Mouse (Mus musculus) midbrain, postnatal 0 days (tissue): Measurements from ENCODE around the gene Olfr876. TPM values are rescaled to one million over a fixed set of nuclear protein-coding genes. Genes with fewer than 3 reads are reported as not detected.
"Not testable (repeated sequence)": the region's sequence is repeated elsewhere in the genome, so short reads cannot be mapped to it uniquely, and the experiment has no call there.

ENCODE experiments used
- ATAC-seq: fragments of 200-750 bp; cut with Nextera tagmentation; 2 replicates; pipeline ENCODE4 v1.8.0; 2017; ENCODE audit warnings: moderate number of reproducible peaks, mild to moderate bottlenecking, moderate TSS enrichment, moderate library complexity; ENCODE audit not compliant: low FRiP score
- DNase-seq: peaks from one replicate; pipeline ENCODE4 v3.0.0-alpha.2; 2015; ENCODE audit warnings: low spot score
- H3K27ac ChIP-seq: fragments of 300-500 bp; sonication (generic); 2 replicates; pipeline ENCODE4 v1.5.1; 2014; ENCODE audit warnings: low read depth, mild to moderate bottlenecking, low read length, mixed read lengths
- H3K27me3 ChIP-seq: fragments of 300-500 bp; sonication (generic); 2 replicates; pipeline ENCODE4 v1.6.1; 2014; ENCODE audit warnings: low read length, control low read depth, mixed read lengths; ENCODE audit not compliant: insufficient read depth
- H3K36me3 ChIP-seq: fragments of 300-500 bp; sonication (generic); 2 replicates; pipeline ENCODE4 v1.6.1; 2014; ENCODE audit warnings: low read length, control low read depth, mixed read lengths; ENCODE audit not compliant: insufficient read depth
- H3K4me1 ChIP-seq: fragments of 300-500 bp; sonication (generic); 2 replicates; pipeline ENCODE4 v1.6.1; 2014; ENCODE audit warnings: mild to moderate bottlenecking, control low read depth, antibody characterized with exemption, low read length, mixed read lengths; ENCODE audit not compliant: insufficient read depth
- H3K4me2 ChIP-seq: fragments of 300-500 bp; sonication (generic); 2 replicates; pipeline ENCODE4 v1.6.1; 2014; ENCODE audit warnings: low read depth, mild to moderate bottlenecking, low read length, mixed read lengths; ENCODE audit not compliant: poor library complexity, severe bottlenecking
- H3K4me3 ChIP-seq: fragments of 300-500 bp; sonication (generic); 2 replicates; pipeline ENCODE4 v1.5.1; 2014; ENCODE audit warnings: low read depth, mild to moderate bottlenecking, low read length, moderate library complexity
- H3K9ac ChIP-seq: fragments of 300-500 bp; sonication (generic); replicated peaks from 2 replicates; pipeline ENCODE4 v1.6.1; 2014; ENCODE audit warnings: mild to moderate bottlenecking, low read length, moderate library complexity, mixed read lengths; ENCODE audit not compliant: poor library complexity, severe bottlenecking
- H3K9me3 ChIP-seq: fragments of 300-500 bp; sonication (generic); 2 replicates; pipeline ENCODE4 v1.6.1; 2016; ENCODE audit warnings: low read length, control low read depth
- CTCF ChIP-seq: IDR thresholded peaks from 2 replicates; pipeline ENCODE4 v1.5.1; 2016; ENCODE audit warnings: antibody characterized with exemption, mild to moderate bottlenecking
- WGBS: fragments of 180-500 bp; shearing (Covaris S2); extraction: QIAGEN DNeasy Blood & Tissue Kit; methylation state at CpG from one replicate; pipeline ENCODE4 v1.1.7; 2014; 5-methylcytosine and 5-hydroxymethylcytosine counted together
- polyA plus RNA-seq: library from polyadenylated mRNA; unstranded; fragments of >200 nt; fragmentation: Nextera tagmentation; extraction: Ambion mirVana; gene quantifications from 2 replicates; pipeline ENCODE4 v1.2.1, GENCODE M21; 2015
- total RNA-seq: library from RNA; depleted of rRNA; stranded (reverse); fragments of >200 nt; gene quantifications from 2 replicates; pipeline ENCODE4 v1.2.3, GENCODE M21; 2014; rRNA removed

The Olfr876 gene
- total RNA-seq (not detected in 2 replicates), polyA plus RNA-seq (not detected in 2 replicates)

GRCm38 (mm10) chr9:37802731-37803130 is at the start of gene Olfr876:
Gene Olfr876, plus strand, starts transcription at chr9:37803031.
- H3K9ac ChIP-seq, result no peak within 1 kb of the TSS
- H3K27ac ChIP-seq, result no peak within 1 kb of the TSS
- H3K27me3 ChIP-seq, result no peaks in the 10 kb centered on the region
- H3K4me2 ChIP-seq, result no peak within 1 kb of the TSS
- H3K9me3 ChIP-seq, result no peaks in the 10 kb centered on the region
- H3K36me3 ChIP-seq, result no peaks in the 10 kb centered on the region
- no peaks in the 10 kb centered on the region for H3K4me1 ChIP-seq
- ATAC-seq, result no peak
- DNase-seq, result no peak
- no peak within 1 kb of the TSS for H3K4me3 ChIP-seq
- no peak for TF ChIP-seq CTCF

- Histone ChIP-seq H3K4me1 (no peaks in the 10 kb centered on the region), H3K4me2 (no peak overlapping the region), H3K9me3 (no peaks in the 10 kb centered on the region), H3K27ac (no peak overlapping the region), H3K36me3 (no peaks in the 10 kb centered on the region), H3K4me3 (no peak overlapping the region), H3K9ac (no peak overlapping the region), H3K27me3 (no peaks in the 10 kb centered on the region)
- ATAC-seq (no peak), DNase-seq (peak; percentile 14)
- 67% methylated on average over 2 of the region's 2 CpGs for WGBS
- TF ChIP-seq CTCF, result no peak
These were observed 41.1 kb upstream of the Olfr876 start for GRCm38 (mm10) chr9:37761728-37762127.

GRCm38 (mm10) chr9:37762541-37762940 is 40.3 kb upstream of the Olfr876 start:
- DNase-seq (no peak), ATAC-seq (no peak)
- no peaks in the 10 kb centered on the region for H3K4me1 ChIP-seq
- no peak overlapping the region for H3K4me2 ChIP-seq
- WGBS, result 54% methylated on average over 2 of the region's 2 CpGs
- no peaks in the 10 kb centered on the region for H3K9me3 ChIP-seq
- 0 out of 2 replicates have a peak, but pooled peaks have one; percentile 18 for TF ChIP-seq CTCF
- H3K36me3 ChIP-seq, result no peaks in the 10 kb centered on the region
- H3K27ac ChIP-seq, result no peak overlapping the region
- no peaks in the 10 kb centered on the region for H3K27me3 ChIP-seq
- no peak overlapping the region for H3K4me3 ChIP-seq
- no peak overlapping the region for H3K9ac ChIP-seq

- ATAC-seq (no peak), DNase-seq (no peak)
- WGBS, result 57% methylated on average over 2 of the region's 2 CpGs
- H3K9me3 ChIP-seq, result no peaks in the 10 kb centered on the region
- no peak for TF ChIP-seq CTCF
- H3K4me3 ChIP-seq, result no peak overlapping the region
- H3K4me1 ChIP-seq, result no peaks in the 10 kb centered on the region
- H3K36me3 ChIP-seq, result no peaks in the 10 kb centered on the region
- H3K9ac ChIP-seq, result no peak overlapping the region
- no peak overlapping the region for H3K27ac ChIP-seq
- H3K27me3 ChIP-seq, result no peaks in the 10 kb centered on the region
- H3K4me2 ChIP-seq, result no peak overlapping the region
These were observed 32.2 kb upstream of the Olfr876 start for GRCm38 (mm10) chr9:37770661-37771060.

- Histone ChIP-seq H3K4me1 (no peaks in the 10 kb centered on the region), H3K9ac (no peak within 1 kb of the TSS), H3K27me3 (no peaks in the 10 kb centered on the region), H3K9me3 (no peaks in the 10 kb centered on the region), H3K4me3 (no peak within 1 kb of the TSS), H3K27ac (no peak within 1 kb of the TSS), H3K36me3 (no peaks in the 10 kb centered on the region), H3K4me2 (no peak within 1 kb of the TSS)
- no peak for DNase-seq
- no peak for TF ChIP-seq CTCF
- WGBS, result 11% methylated on average over 2 of the region's 2 CpGs
- no peak for ATAC-seq
These were observed 31.1 kb upstream of the Olfr876 start, which contains the start of gene Olfr875 for GRCm38 (mm10) chr9:37771759-37772158. Gene Olfr875, plus strand, starts transcription at chr9:37771857.

- Histone ChIP-seq H3K9ac (no peak overlapping the region), H3K9me3 (no peaks in the 10 kb centered on the region), H3K4me2 (peak overlapping the region; percentile 49), H3K4me1 (peaks cover 5% of the 10 kb centered on the region; the same call in 1 of the 2 replicates), H3K36me3 (no peaks in the 10 kb centered on the region), H3K4me3 (peak overlapping the region; percentile 19; the same call in 1 of the 2 replicates), H3K27me3 (no peaks in the 10 kb centered on the region), H3K27ac (no peak overlapping the region)
- 2% methylated on average over 7 of the region's 7 CpGs for WGBS
- TF ChIP-seq CTCF, result no peak
- DNase-seq (peak; percentile 55), ATAC-seq (peak; percentile 84)
These were observed 20.0 kb upstream of the Olfr876 start for GRCm38 (mm10) chr9:37782766-37783260.

- H3K9me3 ChIP-seq, H3K9ac ChIP-seq, H3K4me2 ChIP-seq, H3K27me3 ChIP-seq, H3K27ac ChIP-seq, H3K4me1 ChIP-seq, H3K36me3 ChIP-seq, H3K4me3 ChIP-seq: not testable (repeated sequence)
- DNase-seq (peak; percentile 17), ATAC-seq (0 out of 2 replicates have a peak, but pooled peaks have one; percentile 58)
- WGBS, result 50% methylated on average over 10 of the region's 15 CpGs
These were observed 19.1 kb upstream of the Olfr876 start for GRCm38 (mm10) chr9:37783394-37784387.
